Mouse (Mus musculus): Measurements from ENCODE around the gene Taar7b. TPM values are rescaled to one million over a fixed set of nuclear protein-coding genes. Genes with fewer than 3 reads are reported as not detected.

Gene Taar7b
- polyA plus RNA-seq (2015; fragmentation: Nextera tagmentation; extraction: Ambion mirVana) = not detected in 2 replicates

DNA sequence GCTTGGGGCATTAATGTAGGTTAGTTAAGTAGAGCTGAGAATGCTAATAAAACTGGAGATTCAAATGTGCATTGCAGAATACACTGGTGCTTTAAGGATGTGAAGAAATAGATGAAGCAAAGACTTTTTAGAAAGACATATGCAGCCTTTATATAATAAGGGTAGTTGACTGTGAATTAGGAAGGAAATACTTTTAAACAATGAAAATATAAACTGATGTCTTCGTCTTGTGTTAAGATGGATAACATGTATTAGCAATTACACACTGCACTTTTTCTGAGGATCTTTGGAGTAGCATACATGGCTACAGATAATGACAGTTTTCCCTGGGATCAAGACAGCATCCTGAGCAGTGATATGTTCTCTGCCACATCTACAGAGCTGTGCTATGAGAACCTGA is at the start of gene Taar7b:
TSS of gene Taar7b (plus strand) at position 301 of the 400 bp plus-strand sequence.
- Histone ChIP-seq H3K9me3 (ENCODE audit: control insufficient read depth) (no peaks in the 10 kb centered on the region), H3K9ac (ENCODE audit: low read depth, low read length) (no peak within 1 kb of the TSS), H3K36me3 (ENCODE audit: control insufficient read depth, insufficient read depth) (no peaks in the 10 kb centered on the region), H3K4me1 (replicated peaks; ENCODE audit: control insufficient read depth, insufficient read depth, low read length) (no peaks in the 10 kb centered on the region), H3K27me3 (replicated peaks; ENCODE audit: control insufficient read depth, insufficient read depth, low read length) (no peaks in the 10 kb centered on the region), H3K4me3 (ENCODE audit: low read depth, low read length) (no peak within 1 kb of the TSS), H3K4me2 (replicated peaks; ENCODE audit: low read depth) (no peak within 1 kb of the TSS), H3K27ac (ENCODE audit: low read depth, low read length) (no peak within 1 kb of the TSS)
- 76% methylated on average over 1 of the region's 1 CpGs for WGBS
- ATAC-seq = no peak
- TF ChIP-seq CTCF (IDR thresholded peaks at IDR 0.05; ENCODE audit: low read depth) = no peak

DNA sequence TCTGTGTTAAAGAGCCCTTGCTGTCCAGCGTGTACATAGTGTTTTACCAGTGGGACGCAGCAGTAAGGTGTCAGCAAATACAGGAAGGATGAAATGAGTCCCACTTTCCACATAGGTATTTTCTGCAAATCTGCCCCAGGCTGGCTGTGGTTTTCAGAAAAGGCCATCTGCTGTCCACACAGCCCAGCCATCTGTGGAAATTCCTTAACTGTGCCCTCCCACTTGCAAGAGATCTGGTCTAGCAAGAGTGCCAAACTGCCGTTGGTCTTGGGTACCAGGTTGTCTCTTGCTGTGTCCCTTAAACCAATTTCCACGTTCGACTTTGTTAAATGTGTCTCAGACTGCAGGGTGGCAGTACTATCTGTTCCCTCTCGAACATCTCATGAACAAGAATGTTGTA is 48.0 kb upstream of the Taar7b start:
- Histone ChIP-seq H3K9me3 (ENCODE audit: control insufficient read depth) (no peaks in the 10 kb centered on the region), H3K27me3 (replicated peaks; ENCODE audit: control insufficient read depth, insufficient read depth, low read length) (no peaks in the 10 kb centered on the region), H3K27ac (ENCODE audit: low read depth, low read length) (no peak overlapping the region), H3K9ac (ENCODE audit: low read depth, low read length) (no peak overlapping the region), H3K4me1 (replicated peaks; ENCODE audit: control insufficient read depth, insufficient read depth, low read length) (no peaks in the 10 kb centered on the region), H3K4me3 (ENCODE audit: low read depth, low read length) (no peak overlapping the region), H3K4me2 (replicated peaks; ENCODE audit: low read depth) (no peak overlapping the region), H3K36me3 (ENCODE audit: control insufficient read depth, insufficient read depth) (no peaks in the 10 kb centered on the region)
- TF ChIP-seq CTCF (IDR thresholded peaks at IDR 0.05; ENCODE audit: low read depth) = no peak
- WGBS = 84% methylated on average over 6 of the region's 6 CpGs
- ATAC-seq = no peak

DNA sequence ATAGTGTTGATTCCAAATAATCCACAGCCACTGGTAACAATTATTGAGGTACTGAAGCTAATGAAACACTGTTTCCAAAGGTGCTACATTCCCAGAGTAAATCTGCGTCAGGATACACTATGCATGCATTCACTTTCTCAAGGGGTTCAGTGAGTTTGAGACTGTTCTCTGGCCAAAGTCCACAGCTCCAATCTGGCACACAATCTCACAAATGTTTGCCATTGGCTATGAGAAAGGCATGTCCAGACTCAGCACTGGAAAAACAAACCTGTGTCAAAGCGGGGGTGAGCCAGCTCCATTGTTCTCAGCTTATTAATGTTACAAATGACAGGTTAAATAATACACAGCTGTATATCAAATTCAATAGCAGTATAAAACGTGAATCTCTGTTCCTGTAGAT is 40.7 kb upstream of the Taar7b start:
- H3K4me2 ChIP-seq (replicated peaks; ENCODE audit: low read depth) = no peak overlapping the region
- peak; percentile 63; the same call in 1 of the 2 replicates for ATAC-seq
- H3K4me3 ChIP-seq (ENCODE audit: low read depth, low read length) = no peak overlapping the region
- no peaks in the 10 kb centered on the region for H3K4me1 ChIP-seq (replicated peaks; ENCODE audit: control insufficient read depth, insufficient read depth, low read length)
- no peak for TF ChIP-seq CTCF (IDR thresholded peaks at IDR 0.05; ENCODE audit: low read depth)
- H3K9ac ChIP-seq (ENCODE audit: low read depth, low read length) = no peak overlapping the region
- WGBS = 35% methylated on average over 3 of the region's 3 CpGs
- H3K27ac ChIP-seq (ENCODE audit: low read depth, low read length) = no peak overlapping the region
- H3K36me3 ChIP-seq (ENCODE audit: control insufficient read depth, insufficient read depth) = no peaks in the 10 kb centered on the region
- no peaks in the 10 kb centered on the region for H3K27me3 ChIP-seq (replicated peaks; ENCODE audit: control insufficient read depth, insufficient read depth, low read length)
- no peaks in the 10 kb centered on the region for H3K9me3 ChIP-seq (ENCODE audit: control insufficient read depth)

DNA sequence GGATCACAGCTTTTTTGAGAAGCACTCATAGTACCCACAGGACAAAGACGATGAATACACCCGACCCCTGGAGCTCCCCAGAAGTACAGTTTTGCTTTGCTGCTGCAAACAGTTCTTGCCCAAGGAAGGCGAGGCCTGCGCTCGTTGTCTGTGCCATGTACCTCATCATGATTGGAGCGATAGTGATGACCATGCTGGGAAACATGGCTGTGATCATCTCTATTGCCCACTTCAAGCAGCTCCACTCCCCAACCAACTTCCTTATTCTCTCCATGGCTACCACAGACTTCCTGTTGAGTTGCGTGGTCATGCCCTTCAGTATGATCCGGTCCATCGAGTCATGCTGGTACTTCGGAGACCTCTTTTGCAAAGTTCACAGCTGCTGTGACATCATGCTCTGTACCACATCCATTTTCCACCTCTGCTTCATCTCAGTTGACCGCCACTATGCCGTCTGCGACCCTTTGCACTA is 39.3 kb upstream of the Taar7b start, which contains the start of gene Taar4:
TSS of gene Taar4 (plus strand) at position 51 of the 472 bp plus-strand sequence.
- Histone ChIP-seq H3K36me3 (ENCODE audit: control insufficient read depth, insufficient read depth) (no peaks in the 10 kb centered on the region), H3K9ac (ENCODE audit: low read depth, low read length) (no peak within 1 kb of the TSS), H3K27ac (ENCODE audit: low read depth, low read length) (no peak within 1 kb of the TSS), H3K4me2 (replicated peaks; ENCODE audit: low read depth) (no peak within 1 kb of the TSS), H3K4me1 (replicated peaks; ENCODE audit: control insufficient read depth, insufficient read depth, low read length) (no peaks in the 10 kb centered on the region), H3K27me3 (replicated peaks; ENCODE audit: control insufficient read depth, insufficient read depth, low read length) (no peaks in the 10 kb centered on the region), H3K9me3 (ENCODE audit: control insufficient read depth) (no peaks in the 10 kb centered on the region), H3K4me3 (ENCODE audit: low read depth, low read length) (no peak within 1 kb of the TSS)
- no peak for ATAC-seq
- no peak for TF ChIP-seq CTCF (IDR thresholded peaks at IDR 0.05; ENCODE audit: low read depth)
- 92% methylated on average over 13 of the region's 13 CpGs for WGBS

DNA sequence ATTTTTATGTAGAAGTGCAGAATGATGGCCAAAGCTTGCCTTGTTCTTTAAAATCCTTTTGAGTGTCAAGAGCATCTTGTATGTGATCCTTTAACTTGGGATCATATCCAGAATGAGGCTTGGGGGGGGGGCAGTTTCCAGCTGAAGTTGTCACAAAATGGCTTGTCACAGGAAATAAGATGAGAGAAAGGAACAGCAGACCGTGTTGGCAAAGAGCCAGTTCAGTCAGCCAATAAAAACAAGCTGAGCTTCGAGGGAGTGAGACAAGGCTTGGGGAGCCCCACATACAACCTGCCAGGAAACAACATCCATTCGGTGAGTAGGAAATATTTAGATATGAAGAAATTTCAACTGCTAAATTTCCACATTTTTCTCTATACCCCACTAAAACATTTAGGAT is 36.3 kb upstream of the Taar7b start:
- no peaks in the 10 kb centered on the region for H3K9me3 ChIP-seq (ENCODE audit: control insufficient read depth)
- no peaks in the 10 kb centered on the region for H3K4me1 ChIP-seq (replicated peaks; ENCODE audit: control insufficient read depth, insufficient read depth, low read length)
- ATAC-seq = no peak
- TF ChIP-seq CTCF (IDR thresholded peaks at IDR 0.05; ENCODE audit: low read depth) = no peak
- no peak overlapping the region for H3K4me3 ChIP-seq (ENCODE audit: low read depth, low read length)
- no peaks in the 10 kb centered on the region for H3K27me3 ChIP-seq (replicated peaks; ENCODE audit: control insufficient read depth, insufficient read depth, low read length)
- WGBS = 39% methylated on average over 3 of the region's 3 CpGs
- no peaks in the 10 kb centered on the region for H3K36me3 ChIP-seq (ENCODE audit: control insufficient read depth, insufficient read depth)
- H3K27ac ChIP-seq (ENCODE audit: low read depth, low read length) = no peak overlapping the region
- H3K9ac ChIP-seq (ENCODE audit: low read depth, low read length) = no peak overlapping the region
- no peak overlapping the region for H3K4me2 ChIP-seq (replicated peaks; ENCODE audit: low read depth)

DNA sequence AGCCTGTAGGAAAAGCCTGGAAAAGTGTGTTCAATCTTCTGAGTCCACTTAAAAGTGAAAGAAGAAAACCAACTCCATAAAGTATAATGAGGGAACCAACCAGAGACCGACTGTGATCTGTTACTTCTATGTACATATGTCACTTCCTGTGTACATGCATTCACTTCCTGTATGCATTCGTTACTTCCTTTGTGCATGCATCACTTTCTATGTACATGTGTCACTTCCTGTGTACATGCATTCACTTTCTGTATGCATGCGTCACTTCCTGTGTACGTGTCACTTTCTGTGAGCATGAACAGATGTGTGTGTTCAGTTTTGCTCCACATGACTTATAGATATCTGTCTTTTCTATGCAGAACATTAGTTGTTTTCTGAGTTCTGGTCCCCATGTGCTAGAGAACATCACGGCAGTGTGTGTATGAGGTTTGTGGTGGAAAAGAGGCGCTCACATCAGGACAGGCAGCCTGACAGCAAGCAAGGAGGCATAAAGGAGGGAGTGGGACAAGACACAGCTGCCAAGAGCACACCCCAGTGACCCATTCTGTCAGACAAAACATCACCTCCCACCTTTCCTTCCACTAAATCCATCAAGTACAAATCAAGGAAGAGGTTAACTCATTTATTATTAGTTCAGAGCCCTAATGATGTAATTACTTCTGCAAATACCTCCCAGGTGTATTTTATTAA is 34.7 kb upstream of the Taar7b start:
- 84% methylated on average over 6 of the region's 6 CpGs for WGBS
- no peak overlapping the region for H3K27ac ChIP-seq (ENCODE audit: low read depth, low read length)
- H3K9me3 ChIP-seq (ENCODE audit: control insufficient read depth) = no peaks in the 10 kb centered on the region
- ATAC-seq = no peak
- H3K4me2 ChIP-seq (replicated peaks; ENCODE audit: low read depth) = no peak overlapping the region
- H3K9ac ChIP-seq (ENCODE audit: low read depth, low read length) = no peak overlapping the region
- TF ChIP-seq CTCF (IDR thresholded peaks at IDR 0.05; ENCODE audit: low read depth) = no peak
- no peaks in the 10 kb centered on the region for H3K27me3 ChIP-seq (replicated peaks; ENCODE audit: control insufficient read depth, insufficient read depth, low read length)
- no peaks in the 10 kb centered on the region for H3K4me1 ChIP-seq (replicated peaks; ENCODE audit: control insufficient read depth, insufficient read depth, low read length)
- no peak overlapping the region for H3K4me3 ChIP-seq (ENCODE audit: low read depth, low read length)
- no peaks in the 10 kb centered on the region for H3K36me3 ChIP-seq (ENCODE audit: control insufficient read depth, insufficient read depth)
